Mouse (Mus musculus): ENCODE results near the gene Eva1c.

Gene Eva1c

DNA sequence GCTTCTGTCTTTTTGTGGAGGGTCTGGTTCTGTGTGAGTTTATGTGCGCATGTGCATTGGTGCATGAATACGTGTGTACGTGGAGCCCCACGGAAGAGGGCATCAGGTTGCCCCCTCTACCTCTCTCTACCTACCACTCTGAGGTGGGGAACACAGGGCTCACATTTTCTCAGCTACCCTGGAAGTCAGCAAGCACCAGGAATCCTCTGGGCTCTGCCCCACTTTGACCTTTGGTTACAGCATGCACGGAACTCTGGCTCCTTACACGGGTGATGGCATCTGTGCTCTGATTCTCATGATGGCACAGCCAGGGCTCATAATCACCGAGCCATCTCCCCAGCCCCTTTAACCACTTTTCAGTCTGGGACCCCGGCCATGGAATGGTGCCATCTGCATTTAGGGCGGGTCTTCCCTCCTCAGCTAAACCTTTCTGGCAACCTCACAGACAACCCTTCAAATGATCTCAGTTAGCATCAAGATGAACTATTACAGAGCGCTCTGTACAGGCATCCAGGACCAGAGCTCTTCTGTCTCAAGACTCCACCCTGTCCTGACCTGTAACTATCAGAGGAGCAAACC lies 37.0 kb downstream of the Eva1c start:
- DNase-seq (ENCODE audit: extremely low spot score, low read depth, low spot score): no peak

DNA sequence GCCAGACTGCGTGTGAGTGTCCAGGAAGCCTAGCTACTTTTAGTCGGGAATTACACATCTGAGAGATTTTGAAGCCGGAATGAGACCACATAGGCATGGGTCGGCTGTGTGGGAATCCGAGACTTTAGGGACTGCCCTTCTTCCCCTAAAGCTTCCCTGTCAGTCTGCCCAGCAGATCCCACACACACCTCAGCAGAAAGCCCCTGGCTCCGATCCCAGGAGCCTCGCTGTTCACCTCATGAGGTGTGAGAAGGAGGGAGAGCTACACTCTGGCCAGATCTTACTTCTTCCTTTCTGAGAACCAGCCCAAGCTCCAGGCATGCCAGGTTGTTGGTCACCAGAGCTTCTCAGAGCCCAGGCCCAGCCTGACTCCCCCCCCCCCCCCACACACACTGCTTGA lies 38.2 kb downstream of the Eva1c start:
- DNase-seq (ENCODE audit: extremely low spot score, low read depth, low spot score): no peak

DNA sequence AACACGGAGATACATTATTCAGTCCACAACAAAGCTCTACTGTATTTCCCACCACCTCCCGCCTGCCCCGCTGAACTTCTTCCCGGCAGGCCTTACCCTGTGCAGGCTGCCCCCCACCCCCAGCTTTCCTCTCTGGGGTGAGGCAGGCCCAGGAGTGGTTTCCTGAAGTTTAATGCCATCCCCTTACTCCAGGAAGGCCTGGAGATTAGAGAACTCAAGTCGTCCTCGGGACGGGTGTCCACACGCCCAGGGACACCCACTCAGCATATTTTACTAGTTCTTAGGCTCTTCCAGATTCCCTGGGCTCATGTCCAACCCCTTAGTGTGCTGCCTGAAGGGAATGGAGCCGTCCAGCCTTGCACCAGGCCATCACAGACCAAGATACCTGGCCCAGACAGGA lies 39.1 kb downstream of the Eva1c start:
- no peak for DNase-seq (ENCODE audit: extremely low spot score, low read depth, low spot score)

DNA sequence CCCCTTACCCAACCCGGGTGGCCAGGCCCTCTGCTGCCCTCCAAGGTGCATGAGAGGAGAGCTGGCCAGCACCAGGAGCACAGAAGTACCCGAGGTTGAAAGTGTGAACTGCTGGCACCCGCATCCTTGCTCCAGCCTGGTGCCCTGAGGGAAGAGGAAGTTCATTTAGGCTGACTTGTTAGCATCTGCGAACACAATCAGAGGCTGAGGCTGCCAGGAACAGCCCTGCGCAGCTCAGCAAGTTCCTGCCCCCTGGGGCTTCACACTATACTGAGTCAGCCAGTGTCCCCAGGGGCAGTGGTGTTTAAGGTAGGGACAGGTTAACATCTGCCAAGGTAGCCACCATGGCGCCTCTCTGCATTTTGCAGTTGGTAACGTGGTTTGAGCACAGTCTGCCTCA lies 41.6 kb downstream of the Eva1c start:
- no peak for DNase-seq (ENCODE audit: extremely low spot score, low read depth, low spot score)

DNA sequence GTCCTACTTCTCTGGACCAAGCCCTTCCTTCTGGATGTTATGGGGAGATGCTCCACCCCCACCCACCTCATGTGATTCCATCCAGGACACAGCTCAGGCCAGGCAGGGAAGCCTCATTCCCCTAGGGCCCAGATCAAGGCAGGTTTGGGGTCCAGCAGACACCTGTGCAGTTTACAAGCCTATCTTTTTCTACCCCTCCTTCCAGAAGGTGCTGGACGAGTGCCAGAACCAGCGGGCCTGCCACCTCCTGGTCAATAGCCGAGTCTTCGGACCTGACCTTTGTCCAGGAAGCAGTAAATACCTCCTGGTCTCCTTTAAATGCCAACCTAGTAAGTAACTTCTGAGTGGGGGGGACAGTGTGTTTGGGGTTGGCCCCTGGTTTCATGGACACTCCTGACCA lies 42.8 kb downstream of the Eva1c start:
- no peak for DNase-seq (ENCODE audit: extremely low spot score, low read depth, low spot score)

DNA sequence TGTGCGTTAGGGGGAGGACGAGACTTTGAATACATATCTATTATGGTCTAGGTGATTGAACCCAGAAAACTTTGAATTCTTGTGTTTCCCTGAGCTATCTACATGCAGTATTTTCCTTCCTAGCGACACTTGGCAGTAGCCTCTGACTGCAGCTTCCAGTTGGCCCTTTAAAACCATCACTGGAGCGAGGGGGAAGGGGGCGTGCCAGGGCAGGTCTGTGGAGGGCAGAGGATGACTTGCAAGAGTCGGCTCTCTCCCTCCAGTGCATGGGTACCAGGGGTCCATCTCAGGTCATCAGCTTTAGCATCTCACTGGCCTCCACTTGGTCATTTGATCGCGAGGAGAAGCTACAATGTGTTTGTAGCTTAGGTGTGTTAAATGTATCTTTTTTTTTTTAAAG lies 46.4 kb downstream of the Eva1c start:
- DNase-seq (ENCODE audit: extremely low spot score, low read depth, low spot score): no peak

DNA sequence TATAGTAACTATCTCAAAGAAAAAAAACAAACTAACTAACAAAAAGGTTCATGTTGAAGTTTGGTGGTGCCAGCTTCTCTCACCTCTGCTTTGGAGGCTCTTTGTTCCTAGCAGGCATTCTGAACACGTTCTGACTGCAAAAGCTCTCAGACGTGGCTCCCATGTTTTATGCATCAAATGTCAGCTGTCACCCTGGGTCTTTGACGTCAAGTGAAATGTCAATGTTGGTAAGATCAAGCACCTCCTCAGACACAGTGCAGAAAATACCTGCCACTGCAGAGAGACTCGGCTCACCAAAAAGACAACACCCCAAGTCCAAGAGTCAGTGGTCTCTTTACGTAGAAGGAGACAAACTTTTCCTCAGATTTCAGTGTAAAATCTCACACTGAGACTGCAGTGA lies 48.0 kb downstream of the Eva1c start:
- no peak for DNase-seq (ENCODE audit: extremely low spot score, low read depth, low spot score)

DNA sequence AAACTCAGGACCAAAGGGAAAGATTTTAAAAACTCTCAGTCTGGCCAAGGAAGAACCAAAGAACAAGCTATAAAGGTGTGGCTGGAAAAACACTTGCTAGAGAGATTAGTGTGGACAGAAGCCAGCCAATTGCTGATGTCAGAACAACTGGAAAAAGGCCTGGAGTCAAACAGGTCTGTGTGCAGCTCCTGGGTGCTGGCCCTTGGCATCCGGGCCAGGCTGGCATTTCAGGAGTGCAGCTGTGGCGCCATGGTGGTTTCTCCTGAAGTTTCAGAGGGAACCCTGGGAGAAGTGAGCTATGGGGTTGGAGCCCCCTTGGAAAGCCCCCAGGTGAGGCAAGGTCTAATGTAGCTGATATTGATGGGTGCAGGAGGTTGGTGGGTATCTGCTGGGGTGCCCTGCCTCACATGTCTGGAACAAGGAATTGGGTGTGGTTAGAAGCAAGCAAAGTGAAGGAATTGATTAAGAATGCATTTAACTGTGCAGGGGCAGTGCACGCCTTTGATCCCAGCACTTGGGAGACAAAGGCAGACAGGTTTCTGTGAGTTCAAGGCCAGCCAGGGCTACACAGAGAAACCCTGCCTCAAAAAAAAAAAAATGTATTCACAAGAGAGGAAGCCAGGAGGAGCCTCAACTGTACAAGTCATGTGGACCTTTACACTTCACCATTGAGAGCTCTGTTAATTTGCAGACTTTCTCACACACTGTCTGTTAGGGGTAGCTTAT lies 51.8 kb downstream of the Eva1c start:
- DNase-seq (ENCODE audit: extremely low spot score, low read depth, low spot score): no peak

DNA sequence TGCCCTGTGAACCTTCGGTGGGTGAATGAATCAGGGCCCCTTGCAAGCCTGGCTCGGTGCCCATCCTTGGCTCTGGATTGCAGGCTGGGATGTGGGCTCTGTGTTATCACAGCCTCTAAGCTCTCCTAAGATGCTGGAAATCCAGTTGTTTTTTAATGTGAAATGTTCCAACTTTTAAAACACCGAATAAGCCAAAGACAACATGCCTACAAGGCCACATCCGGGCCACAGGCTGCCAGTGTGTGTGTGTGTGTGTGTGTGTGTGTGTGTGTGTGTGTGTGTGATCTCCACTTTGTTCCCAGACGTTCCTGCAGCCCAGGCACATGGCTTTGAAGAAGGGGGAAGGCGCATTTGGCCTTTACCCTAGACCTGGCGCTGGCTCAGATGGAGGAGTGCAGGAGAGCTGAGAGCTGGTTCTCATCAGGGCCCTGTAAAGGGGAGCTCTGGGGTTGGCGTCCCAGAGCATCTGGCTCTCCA lies 56.0 kb downstream of the Eva1c start:
- DNase-seq (ENCODE audit: extremely low spot score, low read depth, low spot score): no peak

DNA sequence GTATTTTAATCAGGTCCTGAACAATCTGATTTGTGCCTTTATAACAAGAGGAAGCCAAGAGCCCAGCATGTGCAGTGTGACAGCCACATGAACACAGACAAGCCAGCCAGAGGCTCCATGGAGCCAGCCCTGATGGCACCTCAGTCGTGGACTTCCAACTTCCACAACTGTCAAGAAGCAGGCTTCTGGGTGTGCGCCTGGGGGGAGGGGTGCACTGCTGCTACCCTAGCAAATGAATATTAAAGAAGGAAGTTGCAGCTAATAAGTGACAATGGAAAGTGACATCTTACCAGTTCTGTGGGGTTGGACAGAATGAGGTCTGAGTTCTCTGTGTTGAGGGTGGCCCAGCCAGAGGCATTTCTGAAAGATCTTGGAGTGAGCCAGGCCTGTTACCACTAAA lies 58.8 kb downstream of the Eva1c start:
- no peak for DNase-seq (ENCODE audit: extremely low spot score, low read depth, low spot score)

DNA sequence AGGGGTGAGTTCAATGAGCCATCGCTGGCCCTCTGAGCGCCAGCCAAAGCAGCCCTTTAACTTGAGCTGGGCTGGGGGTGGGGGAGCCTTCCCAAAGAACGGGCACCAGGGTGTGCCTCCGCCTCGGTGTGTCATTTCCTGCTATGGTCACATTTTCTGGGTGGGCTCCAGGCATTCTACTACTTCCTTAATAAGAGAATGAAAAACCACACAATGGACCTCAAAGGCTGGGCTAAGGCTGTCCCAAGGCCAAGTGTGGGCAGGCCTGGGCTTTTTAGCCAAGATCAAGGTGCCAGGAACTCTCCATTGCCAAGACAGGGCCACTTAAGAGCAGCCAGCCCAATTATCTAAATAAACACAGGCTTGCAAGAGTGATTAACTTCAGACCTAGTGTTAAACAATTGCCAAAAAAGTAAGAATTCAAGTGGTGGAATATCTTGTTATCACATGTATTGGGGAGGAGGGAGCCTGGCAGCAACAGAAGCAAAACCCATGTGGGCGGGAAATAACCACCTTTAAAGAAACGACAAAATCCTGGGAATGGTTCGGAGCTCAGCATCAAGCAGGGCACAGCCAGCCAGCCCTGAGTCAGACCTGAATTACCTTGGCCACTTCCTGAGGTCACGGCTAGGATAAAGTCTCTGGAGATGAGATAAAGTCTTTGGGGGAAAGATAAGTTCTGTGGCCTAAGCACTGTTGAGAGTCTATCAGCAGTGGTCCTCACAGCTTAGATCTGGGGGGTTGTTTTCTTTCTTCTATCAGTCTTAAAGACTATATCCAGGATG lies 59.5 kb downstream of the Eva1c start:
- DNase-seq (ENCODE audit: extremely low spot score, low read depth, low spot score): no peak

DNA sequence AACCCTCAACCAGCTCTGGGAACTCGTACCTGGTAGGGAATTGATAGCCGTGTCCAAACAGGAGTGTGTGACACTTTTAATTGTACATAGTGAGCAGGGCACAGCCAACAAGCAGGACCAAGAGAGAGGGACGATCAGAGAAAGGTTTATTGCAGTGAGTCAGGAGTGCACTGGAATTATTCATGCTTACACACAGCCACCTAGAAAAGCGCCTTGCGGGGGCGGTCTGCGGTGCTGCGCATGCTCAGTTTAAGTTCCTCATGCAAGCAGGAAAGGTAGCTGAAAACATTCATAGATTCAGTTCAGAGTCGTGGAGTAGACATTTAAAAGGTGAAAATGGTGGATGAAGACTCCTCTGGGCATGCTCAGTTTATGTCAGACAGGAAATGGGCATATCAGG lies 64.2 kb downstream of the Eva1c start:
- DNase-seq (ENCODE audit: extremely low spot score, low read depth, low spot score): no peak

DNA sequence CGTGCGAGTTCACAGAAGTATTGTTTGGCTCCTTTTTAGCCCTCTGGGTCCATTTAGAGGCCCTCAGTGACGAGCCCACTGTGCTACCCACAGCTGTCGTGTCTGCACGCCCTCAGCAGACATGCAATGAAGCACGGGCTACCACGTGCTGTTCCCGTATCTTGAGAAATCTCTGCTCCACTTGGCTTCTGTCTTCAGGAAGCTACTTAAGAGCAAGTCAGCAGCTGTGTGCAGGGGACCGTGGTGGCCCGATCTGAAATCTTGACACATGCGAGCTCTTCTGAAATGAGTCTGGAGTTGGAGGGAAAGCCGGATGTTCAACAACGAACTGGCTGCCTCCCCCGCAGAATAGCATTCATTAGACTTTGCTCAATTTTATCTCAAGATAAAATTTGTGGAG lies 65.1 kb downstream of the Eva1c start:
- DNase-seq (ENCODE audit: extremely low spot score, low read depth, low spot score): no peak

DNA sequence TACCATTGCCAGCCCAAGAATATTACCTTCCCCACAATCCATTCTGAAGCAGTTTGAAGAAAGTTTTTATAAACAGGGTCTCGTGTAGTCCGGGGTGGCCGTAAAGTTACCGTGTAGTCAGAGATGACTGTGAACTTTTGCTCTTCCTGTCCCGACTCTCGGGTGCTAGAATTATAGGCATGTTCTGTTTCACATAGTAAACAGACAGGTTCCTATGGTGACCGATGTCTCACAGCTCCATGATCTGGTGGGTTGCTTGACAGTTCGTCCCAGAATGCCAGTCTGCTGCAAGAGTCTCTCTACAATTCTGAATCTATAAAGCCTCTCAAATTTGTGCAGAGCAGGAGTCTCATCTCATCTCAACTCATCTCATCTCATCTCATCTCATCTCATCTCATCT lies 65.6 kb downstream of the Eva1c start:
- no peak for DNase-seq (ENCODE audit: extremely low spot score, low read depth, low spot score)

DNA sequence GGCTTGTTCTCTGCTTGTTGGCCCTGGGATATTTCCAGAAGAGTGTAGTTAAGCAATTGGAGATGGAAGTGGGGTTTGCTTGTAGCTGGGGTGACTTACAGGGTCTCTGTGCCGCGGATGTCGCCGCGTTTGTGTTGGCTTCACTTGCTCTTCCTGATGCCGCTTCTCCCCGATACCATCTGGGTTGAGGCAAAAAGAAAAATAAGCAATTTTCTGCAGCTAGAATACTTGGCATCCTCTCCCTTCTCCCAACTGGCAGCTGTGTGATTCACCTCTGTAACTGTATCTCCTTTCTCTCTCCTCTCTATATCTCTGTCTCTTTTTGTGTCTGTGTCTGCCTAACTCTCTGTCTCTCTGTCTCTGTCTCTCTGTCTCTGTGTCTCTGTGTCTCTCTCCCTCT lies 66.5 kb downstream of the Eva1c start:
- no peak for DNase-seq (ENCODE audit: extremely low spot score, low read depth, low spot score)

DNA sequence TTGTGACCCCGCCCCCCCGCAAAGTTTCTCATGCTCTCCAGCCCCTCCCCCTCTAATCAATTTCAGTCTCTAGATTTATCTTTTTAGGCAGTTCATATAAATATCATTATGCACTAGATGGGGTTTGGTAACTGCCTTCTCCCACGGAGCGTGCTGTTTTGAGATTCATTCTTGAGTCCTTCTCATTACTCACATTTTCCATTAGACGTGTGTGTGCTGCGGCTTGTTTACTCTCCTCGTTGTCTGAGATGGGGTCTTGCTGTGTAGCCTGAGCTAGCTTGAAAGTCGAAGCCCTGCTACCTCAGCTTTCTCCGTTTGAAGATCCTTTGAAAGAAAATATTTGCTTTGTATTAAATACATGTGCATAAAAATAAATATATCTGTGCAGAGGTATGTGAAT lies 67.3 kb downstream of the Eva1c start:
- DNase-seq (ENCODE audit: extremely low spot score, low read depth, low spot score): no peak

DNA sequence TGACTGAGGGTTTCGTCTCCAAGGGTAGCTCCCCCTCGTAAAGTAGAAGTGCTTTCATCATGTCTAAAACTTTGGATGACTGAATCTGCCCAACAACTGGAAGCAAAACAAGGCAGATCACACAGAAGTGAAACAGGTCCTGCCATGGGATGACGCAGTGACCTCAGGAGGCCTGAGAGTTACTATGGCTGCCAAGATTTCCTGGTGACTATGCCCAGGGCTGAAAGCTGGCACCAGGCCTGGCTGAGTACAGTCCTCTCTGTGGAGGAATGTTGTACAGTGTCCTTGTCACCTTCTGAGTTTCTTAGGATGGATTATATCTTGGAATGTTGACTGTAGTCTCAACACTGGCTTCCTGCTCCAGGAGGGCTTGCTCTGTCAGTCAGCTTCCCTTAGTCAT lies 71.1 kb downstream of the Eva1c start:
- no peak for DNase-seq (ENCODE audit: extremely low spot score, low read depth, low spot score)

DNA sequence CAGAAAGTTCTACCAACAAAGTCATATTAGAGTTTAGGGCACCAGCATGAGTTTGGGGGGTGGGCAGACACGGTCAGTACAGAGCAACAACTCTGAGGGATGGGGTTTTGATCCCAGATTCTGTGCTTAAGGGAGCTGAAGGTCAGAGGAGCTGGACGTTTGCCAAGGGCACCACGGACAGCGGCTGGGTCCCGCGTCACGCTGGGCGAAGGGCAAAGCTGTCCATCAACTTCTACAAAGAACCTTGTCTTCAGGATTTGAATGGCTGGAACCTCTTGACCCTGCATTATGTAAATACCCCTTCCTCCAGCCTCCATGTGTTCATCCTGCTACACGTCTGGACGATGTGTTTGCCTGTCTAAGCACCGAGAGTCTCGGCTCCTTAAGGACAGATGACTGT lies 73.0 kb downstream of the Eva1c start:
- no peak for DNase-seq (ENCODE audit: extremely low spot score, low read depth, low spot score)

DNA sequence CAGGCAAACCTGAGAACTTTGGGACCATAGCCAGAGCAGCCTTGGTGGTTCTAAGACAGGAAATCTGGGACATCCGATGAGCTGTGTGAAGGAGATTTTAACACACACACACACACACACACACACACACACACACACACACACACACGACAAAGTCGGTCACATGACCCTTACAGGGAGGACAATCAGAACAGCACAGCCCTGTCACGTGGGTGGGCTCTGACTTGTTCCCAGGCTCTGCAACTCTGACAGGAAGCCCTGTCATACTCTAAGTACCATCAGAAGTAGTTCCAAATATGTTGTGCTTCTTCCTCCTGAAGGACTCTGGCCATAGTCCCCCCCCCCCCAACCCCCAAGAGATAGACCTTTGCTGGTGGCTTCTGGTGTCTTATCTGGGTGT lies 74.8 kb downstream of the Eva1c start:
- no peak for DNase-seq (ENCODE audit: extremely low spot score, low read depth, low spot score)

DNA sequence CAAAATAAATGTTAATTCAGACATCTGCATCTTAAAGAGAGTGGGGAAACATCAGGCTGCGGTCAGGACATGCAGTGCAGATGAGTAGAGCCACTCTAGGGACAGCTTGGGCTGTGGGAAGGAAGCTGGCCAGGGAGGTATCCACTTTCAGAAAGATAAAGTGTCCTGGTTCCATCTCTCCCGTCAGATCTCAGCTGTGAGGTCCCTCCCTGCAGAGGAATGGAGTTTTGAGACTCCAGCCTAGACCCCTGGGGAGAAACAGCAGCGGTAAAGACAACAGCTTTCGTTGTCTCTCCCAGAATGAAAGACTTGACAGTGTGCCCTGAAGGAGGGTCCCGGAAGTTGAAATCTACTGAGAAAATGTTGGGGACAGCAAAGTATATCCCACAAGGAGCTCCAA lies 76.8 kb downstream of the Eva1c start:
- DNase-seq (ENCODE audit: extremely low spot score, low read depth, low spot score): no peak

DNA sequence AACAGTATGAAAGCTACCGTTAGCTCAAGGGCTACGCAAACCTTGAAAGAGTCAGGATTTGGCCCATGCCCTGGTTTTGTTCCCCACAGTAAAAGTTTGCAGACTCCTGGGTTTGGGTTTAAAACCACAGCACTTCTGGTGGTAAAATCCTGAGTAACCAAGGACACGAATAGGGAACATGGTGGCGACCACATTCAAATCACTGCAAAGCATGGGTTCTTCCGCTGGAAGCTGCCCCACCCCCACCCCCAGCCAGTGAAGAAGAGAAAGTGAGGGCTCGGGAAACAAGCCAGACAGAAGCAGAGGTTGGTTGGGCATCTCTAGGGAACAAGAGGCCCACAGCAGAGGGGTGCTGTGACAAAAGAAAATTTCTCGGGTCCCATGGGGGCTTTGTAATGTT lies 80.7 kb downstream of the Eva1c start:
- no peak for DNase-seq (ENCODE audit: extremely low spot score, low read depth, low spot score)

DNA sequence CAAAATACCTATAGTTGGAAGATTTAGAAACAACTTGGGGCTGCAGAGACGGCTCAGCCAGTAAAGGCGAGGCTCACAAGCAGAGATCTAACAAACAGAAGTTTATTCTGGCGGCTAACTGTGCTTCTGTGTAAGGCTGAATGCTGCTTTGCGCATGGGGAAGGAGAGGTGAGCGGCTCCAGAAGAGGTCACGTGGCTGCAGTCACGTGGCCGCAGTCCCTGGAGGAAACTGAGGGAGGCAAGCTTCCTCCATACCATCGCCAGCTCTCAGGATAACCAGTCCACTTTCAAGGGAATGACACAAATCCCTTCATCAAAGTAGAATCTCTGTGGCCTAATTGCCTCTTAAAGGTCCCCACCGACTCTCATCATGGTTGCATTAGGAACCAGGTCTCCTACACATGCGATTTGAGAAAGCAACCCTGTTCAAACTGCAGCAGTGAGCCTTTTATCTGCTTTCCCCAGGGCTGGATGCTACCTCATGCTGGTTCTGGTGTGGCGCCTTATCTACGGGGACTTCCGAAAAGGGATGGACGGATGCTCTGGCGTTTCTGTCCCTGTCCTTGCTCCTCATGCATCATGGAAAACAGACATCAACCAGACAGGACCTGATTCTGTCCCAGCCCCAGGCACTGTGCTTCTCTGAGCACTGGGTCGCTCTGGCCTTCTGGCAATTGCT lies 84.5 kb downstream of the Eva1c start:
- no peak for DNase-seq (ENCODE audit: extremely low spot score, low read depth, low spot score)

Measured in hindlimb bud, embryonic 11.5 days (tissue).